Mouse (Mus musculus) embryonic fibroblast, embryonic 13.5 days (primary cell): ENCODE data around the gene Lrrc8a.

Source experiments
- CTCF ChIP-seq: IDR thresholded peaks from 2 replicates; pipeline ENCODE4 v1.5.1; 2011; ENCODE audit warnings: mild to moderate bottlenecking, control low read depth, low read length, moderate library complexity, borderline replicate concordance; ENCODE audit not compliant: insufficient read depth
- POLR2A ChIP-seq: IDR thresholded peaks from 2 replicates; pipeline ENCODE4 v1.6.1; 2011; ENCODE audit warnings: low read depth, mild to moderate bottlenecking, control low read depth, low read length, moderate library complexity

DNA sequence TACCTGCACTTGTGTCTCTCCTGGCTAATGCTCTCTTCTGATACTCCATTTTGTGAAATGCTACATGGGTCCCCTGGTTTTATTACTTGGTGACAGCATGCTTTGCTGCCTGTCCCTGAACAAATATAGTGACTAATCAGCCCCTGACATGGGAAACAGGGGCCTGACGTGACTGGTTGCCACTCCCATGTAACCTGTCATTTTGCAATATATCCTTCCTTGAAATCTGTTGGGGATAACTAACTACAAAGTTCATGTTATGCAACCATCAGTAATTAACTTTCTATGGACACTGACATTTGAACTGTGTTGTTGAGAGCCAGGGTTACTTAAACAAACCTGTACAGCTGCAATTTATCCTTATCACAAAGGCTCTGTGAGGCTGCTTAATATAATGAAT lies 37.5 kb upstream of the Lrrc8a start:
- TF ChIP-seq POLR2A (no peak), CTCF (no peak)
